Mouse (Mus musculus) retina, adult 2 months (tissue): ENCODE data around the gene Htr1d.

Experiments used
- DNase-seq: peaks from one replicate; pipeline ENCODE4 v3.0.0-alpha.2; 2012; ENCODE audit warnings: low read depth, low spot score

Gene Htr1d

DNA sequence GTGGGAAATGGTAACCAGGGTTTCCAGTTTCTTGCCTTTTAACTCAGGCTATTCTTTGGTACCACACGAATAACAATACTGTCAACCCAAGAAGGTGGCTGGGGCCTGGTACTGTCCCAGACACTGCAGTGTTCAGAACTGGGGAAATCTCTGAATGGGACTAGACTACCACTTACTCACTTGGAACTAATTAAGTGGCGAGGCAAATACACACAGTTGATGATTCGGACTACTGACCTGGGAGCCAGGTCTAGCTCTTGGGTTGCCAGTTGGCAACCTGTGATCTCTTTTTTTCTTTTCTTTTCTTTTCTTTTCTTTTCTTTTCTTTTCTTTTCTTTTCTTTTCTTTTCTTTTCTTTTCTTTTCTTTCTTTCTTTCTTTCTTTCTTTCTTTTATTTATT lies 29.0 kb downstream of the Htr1d start:
- DNase-seq, result no peak

DNA sequence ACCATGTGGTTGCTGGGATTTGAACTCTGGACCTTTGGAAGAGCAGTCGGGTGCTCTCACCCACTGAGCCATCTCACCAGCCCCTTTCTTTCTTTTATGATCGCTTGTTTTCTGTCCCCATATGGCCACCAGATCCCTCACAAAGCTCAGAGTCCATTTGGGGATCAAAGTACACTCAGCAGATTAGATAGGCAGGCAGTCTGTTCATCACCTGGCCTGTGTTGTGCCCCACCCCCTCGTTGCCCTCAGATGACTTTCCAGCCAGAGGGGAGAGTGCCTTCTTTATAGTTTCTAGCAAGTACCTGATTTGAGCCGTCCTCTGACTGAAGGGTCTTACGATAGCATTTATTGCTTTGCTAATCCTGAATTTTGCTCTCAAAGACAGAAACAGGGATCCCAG lies 29.5 kb downstream of the Htr1d start:
- no peak for DNase-seq

DNA sequence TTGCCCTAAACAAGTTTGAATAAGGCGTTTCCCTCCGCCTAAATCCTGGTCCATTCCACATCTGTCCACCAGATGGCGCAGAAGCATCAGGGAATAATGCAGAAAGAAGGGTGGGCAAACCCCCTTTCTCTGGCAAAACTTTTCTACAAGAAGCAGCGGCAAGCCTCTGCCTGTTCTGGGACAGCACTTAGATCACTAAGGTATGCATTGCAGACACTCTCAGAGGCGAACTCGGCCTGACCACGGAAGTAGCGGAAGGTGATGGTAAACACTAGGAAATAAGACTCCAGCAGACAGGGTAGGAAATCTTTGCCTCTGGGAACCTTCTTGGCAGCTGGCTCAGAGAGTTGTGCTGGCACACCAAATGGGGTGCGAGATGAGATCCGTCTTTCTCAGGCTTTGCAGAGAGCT lies 31.5 kb downstream of the Htr1d start:
- no peak for DNase-seq

DNA sequence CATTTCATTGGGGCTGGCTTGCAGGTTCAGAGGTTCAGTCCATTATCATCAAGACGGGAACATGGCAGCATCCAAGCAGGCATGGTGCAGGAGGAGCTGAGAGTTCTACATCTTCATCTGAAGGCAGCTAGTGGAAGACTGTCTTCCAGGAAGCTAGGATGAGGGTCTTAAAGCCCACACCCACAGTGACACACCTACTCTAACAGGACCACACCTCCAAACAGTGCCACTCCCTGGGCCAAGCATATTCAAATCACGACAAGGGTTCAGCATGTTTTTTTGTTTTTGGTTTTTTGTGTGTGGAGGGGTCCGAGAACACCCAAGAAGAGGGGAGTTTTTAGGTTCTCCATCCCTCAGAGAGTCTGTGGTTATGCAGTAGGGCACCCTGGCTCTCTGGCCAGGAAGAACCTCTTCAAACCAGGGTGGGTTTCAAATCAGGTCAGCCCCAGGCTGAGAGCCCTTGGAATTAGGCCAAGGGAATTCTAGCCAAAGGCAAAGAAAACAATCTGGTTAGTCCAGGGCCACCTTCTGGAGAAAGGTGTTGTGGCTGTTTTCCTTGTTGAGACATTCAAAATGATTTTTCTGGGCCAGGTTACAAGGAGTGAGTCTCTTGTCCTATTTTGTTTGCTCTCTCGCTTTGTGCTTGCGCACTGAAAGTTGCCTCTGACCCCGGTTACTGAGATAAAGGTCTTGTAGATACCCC lies 33.3 kb downstream of the Htr1d start:
- DNase-seq, result no peak

DNA sequence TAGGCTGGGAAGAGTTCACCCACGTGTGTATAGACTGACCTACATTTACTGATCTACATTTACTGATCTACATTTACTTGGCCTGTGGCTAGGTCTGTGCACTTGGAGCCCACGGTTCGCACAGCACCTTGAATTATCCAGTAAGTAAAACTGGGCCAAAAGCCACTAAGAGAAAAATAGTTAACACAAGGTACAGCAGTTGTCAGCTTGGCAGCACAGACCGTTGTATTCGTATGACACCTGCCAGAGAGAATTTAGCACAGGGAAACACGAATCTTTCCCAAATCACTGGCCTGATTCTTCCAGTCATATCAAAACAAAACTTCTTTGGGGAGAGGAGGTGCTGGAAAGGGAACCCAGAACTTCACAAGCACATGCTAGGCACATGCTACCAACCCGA lies 35.0 kb downstream of the Htr1d start:
- DNase-seq, result no peak

DNA sequence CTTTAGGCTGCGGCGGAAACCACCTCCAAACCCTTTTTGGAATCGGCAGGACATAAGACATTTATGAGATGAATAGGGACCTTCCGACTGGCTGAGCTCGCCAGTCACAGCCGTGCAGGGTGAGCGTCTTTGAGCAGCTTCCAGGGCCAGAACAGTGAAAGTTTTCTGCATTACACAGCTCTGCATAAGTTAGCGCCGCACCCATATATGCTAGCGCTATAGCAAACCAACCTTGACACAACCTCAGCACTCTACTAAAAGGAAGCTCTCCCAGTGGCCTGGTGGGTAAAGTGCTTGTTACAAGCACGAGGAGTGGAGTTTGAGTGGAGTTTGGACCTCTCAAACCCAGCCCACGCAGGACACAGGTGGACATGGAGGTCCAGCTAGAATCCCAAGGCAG lies 35.9 kb downstream of the Htr1d start:
- no peak for DNase-seq

DNA sequence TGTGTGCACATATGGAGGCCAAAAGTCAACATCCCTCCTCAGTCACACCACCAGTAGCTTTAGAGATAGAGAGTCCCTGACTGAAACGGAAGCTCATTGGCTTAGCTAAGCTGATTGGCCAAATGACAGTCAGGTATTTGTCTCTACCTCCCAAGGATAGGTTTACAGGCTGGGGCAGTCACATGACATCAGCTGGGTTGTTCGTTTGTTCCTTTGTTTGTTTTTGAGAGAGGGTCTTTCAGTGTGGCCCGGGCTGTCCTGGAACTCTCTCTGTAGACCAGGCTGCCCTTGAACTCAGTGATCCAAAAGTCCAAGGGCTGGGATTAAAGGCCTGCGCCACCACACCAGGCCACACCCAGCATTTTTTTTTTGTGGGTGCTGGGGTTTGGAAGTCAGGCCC lies 37.9 kb downstream of the Htr1d start:
- no peak for DNase-seq

DNA sequence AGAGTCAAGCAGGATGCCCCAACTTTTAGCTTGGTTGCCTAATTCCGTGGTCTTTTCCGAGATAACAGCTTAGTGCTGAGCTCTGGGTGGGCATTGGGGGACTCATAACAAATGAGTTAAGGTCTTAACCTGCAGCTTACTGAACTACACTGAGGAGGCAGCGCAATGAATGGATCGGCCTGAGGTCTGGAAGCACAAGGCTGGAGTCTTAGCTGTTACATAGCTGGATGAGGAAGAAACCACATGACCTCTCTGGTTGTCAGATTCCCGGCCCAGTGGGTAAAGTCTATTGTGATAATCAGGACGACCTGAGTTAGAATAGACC lies 38.4 kb downstream of the Htr1d start:
- no peak for DNase-seq

DNA sequence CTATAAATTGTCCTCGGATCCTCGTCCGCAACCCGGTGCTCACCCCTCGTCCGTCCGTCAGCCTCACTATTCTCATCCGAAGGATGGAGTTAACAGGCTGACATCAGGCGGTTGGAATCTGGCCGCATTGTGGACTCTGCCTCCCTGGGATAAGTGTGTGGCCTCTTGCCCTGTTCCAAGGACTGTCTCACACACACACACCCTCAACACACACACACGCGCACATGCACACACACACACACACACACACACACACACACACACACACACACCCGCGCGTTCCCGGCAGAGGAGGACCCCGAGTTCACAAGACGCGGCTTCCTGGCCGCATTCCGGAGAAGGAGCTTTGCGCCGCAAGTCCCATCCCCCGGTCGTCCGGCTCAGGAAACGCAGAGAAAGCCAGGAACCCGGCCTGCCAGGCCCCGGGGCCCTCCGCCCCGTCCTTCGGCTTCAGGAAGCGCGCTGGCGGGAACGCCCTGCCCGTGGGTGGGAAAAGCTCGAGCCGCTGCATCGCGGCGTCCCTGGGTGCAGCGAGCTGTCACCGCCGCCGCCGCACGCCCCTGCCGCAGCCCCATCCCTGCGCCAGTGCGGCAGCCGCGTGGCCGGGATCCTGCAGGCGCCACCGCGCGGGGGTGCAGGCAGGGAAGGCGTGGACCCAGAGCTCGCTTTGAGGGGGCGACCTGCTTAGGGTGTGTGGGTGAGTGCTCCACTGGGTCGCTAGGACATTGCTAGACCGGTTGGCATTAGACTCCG lies 38.9 kb downstream of the Htr1d start, which contains the start of gene 6030445D17Rik:
Gene 6030445D17Rik, plus strand, starts transcription at position 165 of the 753 bp plus-strand sequence.
- no peak for DNase-seq

DNA sequence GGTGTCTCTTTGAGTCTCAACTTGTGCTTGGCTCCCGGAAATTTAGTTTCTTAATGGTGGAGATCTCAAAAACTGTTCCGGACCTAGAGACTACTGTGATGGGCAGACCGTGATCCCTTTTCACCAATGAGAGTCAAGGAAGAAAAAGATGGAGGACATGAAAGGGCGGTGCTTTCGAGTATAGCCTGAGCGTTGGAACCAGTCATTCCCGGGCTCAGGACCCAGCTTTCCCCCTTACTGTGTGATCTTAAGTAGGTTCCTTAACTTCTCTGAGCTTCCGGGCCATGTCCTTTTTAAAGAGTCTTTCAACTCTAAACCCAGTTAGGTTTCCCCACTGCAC lies 39.5 kb downstream of the Htr1d start:
- DNase-seq, result no peak

DNA sequence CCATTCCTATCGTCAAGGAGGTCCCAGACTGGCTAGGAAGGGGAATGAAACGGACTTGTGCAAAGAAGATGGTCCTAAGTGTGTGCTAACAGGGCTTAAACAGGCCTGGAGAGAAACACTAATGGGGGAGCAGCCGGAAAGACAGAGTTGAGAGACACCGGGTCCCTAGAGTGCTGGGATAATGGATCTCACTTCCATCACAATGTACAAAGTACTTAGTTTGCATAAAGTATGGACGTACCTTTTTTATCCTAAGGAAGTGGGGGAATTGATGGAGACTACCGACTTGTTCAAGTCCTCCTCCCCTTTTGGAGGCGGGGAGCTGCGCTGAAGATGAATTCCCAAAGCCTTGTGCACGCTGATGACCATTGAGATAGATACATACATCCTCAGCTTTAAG lies 40.1 kb downstream of the Htr1d start:
- no peak for DNase-seq

DNA sequence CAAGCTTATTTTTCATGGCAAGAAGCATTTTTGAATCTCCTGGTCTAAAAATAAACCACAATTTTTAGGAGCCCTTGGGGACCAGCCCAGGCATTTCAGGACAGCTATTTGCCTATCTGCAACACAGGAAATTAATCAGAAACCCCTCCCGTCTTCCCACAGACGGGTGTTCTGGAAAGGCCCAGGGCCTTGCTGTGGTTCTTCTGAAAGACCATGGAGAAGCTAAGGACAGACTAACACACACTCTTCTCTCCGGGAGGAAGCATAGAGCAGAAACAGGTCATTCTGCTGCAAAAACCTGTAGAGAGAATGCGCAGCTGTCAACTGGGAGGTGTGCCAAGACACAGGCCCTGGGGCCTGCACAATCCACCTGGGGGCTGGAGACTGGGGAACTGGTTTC lies 42.9 kb downstream of the Htr1d start:
- DNase-seq, result no peak

DNA sequence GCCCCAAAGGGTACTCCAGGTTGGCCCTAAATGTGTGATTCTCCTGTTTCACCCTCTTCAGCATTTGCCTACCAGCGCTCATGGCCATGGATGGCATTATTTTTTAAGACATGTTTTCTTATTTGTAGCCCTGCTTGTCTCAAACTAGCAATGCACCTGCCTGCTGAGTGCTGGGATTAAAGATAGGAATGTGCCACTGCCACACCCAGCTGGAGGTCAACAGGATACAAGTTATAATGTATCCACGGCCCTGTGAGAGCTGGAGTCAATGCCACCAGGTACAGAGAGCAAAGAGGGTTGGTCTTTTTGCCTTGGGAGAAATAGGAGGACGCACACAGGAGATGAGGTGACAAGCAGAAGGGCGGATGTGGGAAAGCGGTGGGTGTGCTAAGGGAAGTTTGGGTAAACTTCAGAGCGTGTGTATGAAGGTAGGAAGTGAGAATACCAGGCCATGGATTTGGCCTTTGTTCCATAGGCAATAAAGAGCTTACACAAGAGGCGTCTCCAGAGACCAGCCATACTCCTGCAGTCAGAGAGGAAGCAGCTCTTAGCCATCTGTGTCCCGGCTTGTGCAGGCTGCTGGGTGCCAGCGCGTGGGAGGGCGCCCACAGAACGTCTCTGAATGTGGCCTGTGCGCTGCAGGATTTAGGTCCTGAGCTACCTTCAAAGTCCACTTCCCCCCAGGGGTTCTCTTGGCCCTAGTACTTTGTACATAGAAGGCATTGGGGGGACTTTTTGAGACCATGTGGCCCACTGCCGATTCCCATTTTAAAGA lies 45.4 kb downstream of the Htr1d start:
- no peak for DNase-seq

DNA sequence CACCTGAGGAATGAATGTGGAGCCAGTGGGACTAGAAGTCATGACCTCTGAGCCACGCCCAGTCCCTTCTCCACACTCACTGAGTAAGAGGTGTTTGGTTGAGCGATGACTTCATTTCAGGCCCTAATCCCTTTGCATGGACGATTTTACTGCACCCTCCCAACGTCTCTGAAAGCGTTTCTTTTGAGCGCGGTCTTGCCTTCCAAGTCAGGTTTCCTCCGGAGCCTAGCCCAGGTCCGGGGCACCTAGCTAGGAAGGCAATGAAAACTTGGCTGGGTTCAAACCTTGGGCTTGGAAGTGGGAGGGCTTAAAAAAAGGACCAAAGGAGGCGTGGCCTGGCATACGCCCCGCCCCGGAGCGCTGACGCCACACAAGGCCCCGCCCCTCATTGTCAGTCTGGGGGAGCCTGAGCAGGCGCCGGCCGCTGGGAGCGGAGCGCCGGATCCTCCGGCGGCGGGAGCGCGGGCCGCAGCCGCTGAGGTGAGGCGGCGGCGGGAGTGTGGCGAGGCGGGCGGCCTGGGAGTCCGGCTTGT lies 46.1 kb downstream of the Htr1d start, which contains the start of gene Luzp1:
Gene Luzp1, plus strand, starts transcription at position 391 of the 533 bp plus-strand sequence.
- DNase-seq, result peak; percentile 82

DNA sequence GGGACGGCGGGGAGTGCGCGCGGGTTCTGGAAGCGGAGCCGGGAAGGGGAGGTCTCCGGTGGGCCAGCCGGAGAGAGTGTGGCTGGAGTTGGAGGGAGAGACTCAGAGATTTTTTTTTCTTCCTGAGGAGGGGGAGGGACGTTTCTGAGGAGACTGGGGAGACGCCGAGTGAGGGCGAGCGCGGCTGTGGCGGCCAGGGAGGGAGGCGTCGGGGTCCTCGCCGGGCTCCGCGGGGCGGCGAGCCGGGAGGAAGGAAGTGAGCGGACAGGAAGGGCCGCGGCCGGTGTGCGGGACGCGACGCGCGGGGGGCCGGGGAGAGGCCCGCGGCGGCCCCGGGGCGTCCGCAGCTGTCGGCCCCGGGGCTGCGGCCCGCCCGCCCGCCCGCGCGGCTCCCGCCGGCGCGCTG lies 46.6 kb downstream of the Htr1d start:
- no peak for DNase-seq

DNA sequence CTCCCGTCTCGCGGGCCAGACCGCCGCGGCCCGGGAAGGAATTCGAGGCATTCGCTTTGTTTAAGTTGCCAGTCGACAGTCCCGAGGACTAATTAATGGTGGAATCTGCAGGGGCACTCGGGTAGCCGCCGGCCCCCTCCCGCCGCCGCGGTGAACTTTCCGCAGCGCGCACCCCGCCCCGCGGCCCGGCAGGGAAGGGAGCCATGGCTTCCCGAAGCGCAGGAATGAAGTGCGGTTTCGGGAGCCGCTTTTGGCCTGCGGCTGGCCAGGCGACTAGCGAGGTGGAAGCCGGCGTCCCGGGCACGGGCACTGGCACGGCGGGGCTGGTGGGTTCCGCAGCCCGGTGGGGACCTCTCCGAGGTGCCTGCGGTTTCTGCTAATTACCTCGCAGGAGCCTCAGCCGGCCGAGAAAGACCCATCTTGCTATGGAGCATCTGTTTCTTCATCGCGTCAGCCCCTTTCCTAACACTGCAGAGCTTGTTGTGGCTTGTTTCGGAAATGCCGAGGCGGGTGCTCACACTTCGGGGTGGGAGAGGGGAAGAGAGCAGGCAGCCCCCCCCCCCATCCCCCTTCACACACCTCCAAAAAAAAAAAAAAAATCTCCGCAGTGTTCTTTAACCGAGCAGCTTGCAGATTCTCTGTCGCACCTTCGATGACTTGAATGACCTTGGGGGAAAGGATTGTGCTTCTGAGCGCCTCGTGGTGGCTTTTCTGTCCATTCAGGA lies 47.2 kb downstream of the Htr1d start:
- DNase-seq, result no peak

DNA sequence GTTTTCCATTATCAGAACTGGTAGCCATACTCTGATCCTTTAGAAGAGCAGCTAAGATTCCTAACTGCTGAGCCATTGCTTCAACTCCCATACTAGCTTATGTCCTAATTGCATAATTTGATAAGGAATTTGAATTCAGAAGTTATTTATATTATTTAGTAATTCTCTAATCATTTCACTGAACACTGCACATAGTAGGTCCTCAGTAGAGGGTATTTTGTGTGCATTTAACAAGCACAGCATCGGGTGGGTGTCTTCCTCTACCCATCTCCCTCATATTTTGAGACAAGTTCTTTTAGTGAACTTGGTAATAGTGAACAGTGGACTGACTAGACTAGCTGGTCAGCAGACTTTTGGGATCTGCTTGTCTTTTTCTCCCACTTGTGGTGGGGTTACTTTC lies 53.4 kb downstream of the Htr1d start:
- no peak for DNase-seq

DNA sequence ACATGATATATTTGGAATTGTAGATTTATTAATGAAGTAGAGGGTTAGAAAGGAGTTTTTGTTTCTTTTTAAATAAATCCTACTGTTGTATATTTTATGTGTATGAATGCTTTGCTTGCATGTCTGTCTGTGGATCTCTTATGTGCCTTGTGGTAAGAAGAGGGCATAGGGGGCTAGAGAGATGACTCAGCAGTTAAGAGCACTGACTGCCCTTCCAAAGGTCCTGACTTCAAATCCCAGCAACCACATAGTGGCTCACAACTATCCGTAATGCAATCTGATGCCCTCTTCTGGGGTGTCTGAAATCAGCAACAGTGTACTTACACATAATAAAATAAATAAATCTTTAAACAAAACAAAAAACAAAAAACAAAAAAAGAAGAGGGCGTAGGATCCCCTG lies 63.2 kb downstream of the Htr1d start:
- no peak for DNase-seq
